Mouse (Mus musculus): ENCODE results near the gene Pank2.

The Pank2 gene

DNA sequence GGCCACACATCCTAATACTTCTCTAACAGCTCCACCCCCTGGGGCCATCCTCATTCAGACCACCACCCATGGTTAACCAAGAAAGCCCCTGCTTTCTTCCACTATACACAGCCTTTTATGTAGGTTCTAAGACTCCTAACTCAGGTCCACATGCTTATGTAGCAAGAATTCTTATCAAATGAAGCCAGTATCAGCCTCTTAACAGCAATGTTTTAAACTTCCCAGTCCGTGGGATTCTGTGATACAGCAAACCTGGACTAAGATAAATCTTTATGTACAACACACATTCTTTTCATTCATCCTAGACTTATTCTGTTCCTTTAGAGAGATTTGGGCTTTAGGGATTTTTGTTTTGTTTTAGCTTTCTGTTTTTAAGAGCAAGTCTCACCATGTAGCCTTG, 61.4 kb downstream of the Pank2 start:
- no peak for DNase-seq (ENCODE audit: low spot score in 2 of 2)

DNA sequence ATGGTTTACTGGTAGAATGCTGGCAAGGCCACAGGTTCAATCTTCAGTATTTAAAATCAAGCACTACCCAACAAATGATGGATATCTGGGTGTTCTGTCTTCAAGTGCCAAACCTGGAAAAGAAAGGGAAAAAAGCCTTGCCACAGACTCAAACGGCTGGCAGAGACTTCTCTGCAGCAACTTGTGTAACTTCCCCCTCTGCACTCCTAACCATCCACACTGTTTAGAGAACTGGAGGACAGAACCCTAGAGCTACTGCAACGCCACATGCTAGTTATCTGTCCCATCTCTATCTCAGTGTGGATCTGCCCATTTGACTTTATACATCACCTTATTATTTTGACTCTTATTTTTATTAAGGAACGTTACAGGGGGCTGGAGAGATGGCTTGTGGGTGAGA, 63.7 kb downstream of the Pank2 start:
- no peak for DNase-seq (ENCODE audit: low spot score in 2 of 2)

DNA sequence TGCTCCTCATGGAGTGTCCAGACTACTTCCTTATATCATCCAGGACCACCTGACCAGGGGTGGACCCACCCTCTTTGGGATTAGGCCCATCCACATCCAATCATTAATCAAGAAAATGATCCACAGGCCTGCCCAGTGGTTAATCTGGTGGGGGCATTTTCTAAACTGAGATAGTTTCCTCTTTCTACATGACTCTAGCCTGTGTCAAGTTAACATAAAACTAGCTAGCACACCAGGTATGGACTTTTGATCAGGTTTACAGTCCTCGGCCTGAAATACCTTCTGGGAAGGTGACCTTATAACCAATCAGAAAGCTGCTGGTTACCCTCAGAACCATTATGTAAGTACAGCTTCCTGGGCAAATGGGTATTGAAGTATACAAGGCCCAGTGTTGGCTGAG, 66.7 kb downstream of the Pank2 start:
- DNase-seq (ENCODE audit: low spot score in 2 of 2) = no peak

DNA sequence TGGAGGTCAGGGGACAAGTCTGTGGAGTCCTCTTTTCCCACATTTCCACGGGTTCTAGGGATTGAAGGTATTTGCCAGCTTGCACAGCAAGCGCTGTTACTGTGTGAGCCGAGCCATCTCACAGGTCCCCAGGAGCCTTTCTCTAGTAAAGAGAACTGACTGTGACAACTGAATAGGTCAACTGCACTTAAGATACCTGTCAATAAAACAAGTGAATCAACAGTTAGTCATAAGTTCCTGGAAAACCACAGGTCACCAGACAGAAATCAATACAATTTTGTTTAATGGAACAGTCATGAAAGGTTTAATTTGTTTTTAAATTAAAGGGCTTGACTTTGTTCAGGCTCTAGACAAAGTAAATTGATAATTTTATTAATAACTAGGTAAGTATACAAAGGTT, 68.3 kb downstream of the Pank2 start:
- no peak for DNase-seq (ENCODE audit: low spot score in 2 of 2)

DNA sequence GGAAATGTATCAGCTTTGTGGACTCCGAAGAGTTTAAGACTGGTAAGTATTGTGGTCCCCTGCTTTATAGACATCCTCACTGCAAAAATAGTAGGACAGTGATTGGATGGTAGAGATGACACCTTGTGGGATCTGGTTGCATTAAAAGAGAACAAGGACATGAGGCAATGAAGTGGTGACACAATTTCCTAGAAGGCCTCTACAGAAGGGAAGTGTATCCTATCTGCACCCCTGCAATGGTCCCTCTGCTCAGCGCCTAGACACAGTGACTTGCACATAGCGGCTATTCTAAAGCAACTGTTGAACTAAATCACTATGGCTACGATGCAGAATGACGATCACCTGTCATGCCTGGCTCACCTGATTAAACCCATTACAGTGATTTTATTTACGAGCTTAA, 75.3 kb downstream of the Pank2 start:
- no peak for DNase-seq (ENCODE audit: low spot score in 2 of 2)

DNA sequence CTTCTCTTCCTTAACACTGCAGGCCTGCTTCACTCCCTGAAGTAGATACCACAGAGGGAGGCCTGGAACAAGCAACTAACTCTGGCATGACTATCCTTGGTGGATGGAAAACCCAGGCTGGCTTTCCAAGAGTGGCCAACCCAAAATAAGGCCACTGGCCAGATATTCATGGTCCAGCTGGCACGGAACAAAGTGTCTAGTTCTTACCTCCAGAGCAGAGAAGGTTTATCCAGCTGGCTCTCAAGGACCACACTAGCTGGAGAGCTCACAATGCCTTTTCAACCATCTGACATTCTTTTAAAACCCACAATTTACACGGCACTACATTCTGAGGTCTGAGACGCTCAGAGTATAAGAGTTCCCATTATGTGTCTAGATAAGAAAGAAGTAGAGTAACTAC, 82.2 kb downstream of the Pank2 start:
- DNase-seq (ENCODE audit: low spot score in 2 of 2) = peak; percentile 57 to 62

DNA sequence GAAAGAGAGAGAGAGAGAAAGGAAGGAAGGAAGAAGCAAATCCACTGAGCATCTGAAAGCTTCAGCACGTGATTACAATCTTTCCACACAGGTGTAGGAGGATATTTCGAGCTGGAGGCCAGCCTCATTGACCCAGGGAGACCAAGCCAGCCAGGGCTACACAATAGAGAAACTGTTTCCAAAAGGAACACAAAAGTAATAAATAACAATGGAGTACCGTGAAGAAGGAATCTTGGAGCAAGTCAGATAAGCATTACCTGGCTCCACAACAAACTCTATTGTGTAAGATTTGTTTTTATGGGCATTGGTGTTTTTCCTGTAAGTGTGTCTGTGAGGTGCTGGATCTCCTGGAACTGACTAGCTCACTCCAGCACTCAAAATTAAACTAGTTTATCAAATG, 83.3 kb downstream of the Pank2 start:
- DNase-seq (ENCODE audit: low spot score in 2 of 2) = no peak

Data from heart, adult 9 months (tissue).